Mouse (Mus musculus): Measurements from ENCODE around the gene Fbf1.

DNA sequence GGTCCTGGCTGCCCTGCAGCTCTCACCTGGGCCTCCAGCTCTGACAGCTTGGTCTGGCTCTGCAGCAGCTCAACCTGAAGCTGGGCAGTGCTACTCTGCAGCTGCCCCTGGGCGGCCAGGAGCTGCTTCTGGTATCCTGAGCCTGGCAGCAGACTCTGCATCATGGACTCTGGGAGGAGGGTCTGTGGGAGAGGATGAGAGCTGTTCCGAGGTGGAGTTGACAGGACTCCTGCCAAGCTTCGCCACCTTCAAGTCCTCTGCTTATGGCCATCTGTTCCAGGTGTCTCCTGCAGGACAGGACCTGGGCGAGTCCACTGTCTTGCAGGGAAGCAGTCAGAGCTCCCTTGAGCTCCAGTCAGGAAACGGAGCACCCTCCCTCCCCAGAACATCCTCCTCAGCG is 18.6 kb downstream of the Fbf1 start:
- TF ChIP-seq POLR2A (IDR thresholded peaks at IDR 0.05; ENCODE audit: insufficient read depth, low read length) (no peak), EP300 (IDR thresholded peaks at IDR 0.05; ENCODE audit: insufficient read depth, low read depth, low read length) (no peak), CTCF (IDR thresholded peaks at IDR 0.05; ENCODE audit: low read depth, low read length) (no peak)

All from ES-Bruce4 (cell line).